Mouse (Mus musculus) layer of hippocampus, postnatal 14 days (tissue): ENCODE measurements around the gene Uspl1. TPM values are rescaled to one million over a fixed set of nuclear protein-coding genes. Genes with fewer than 3 reads are reported as not detected.

Experiments used
- DNase-seq, 2 experiments: peaks; one replicate each; pipeline ENCODE4 v3.0.0; 2021 to 2022; ENCODE audit warnings: low spot score in 2 of 2, mixed read lengths in 1 of 2
- microRNA-seq, 2 experiments: library from miRNA; unstranded; fragments of <30 nt; microRNA quantifications; one replicate each; pipeline ENCODE4 v1.2.0; 2021
- total RNA-seq, 2 experiments: library from RNA; stranded (reverse); gene quantifications; 2 replicates each; pipeline ENCODE4 v1.2.3; 2021

Gene Uspl1
- total RNA-seq, 2 experiments from 2014 or later = 34.5 to 39.9 TPM

DNA sequence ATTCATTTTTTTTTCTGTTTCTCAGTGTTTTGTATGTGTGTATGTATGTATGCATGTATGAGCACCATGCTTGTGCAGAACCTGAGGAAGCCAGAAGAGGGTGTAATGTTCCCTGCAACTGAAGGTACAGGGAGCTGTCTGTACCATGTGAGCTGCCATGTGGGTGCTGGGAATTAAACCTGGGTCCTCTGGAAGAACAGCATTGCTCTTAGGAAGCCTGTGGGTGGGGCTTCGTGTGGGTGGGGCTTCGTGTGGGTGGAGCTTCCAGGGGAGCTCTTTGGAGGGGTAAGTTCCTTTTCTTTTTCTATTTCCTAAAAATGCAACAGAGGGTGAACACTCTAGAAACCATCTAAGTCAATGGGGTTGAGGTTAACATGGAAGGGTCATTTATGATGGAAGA is 69.3 kb downstream of the Uspl1 start:
- no peak for DNase-seq

DNA sequence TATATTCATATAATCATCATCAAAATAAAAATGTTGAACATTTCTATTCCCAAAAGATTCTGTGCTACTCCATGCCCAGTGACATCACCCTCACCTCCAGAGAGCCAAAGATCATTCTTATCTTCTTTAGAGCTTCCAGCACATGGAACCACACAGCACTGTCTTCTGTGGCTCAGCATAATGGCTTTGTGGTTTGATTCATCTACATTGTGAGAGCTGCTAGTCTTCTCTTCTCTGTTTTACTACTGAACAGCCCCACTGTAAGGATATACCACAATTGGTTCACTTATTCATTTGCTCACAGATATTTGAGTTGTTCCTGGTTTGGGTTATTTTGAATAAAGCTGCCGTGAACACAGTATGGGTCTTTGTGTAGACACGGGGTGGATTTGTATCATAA is 71.4 kb downstream of the Uspl1 start:
- DNase-seq = no peak

DNA sequence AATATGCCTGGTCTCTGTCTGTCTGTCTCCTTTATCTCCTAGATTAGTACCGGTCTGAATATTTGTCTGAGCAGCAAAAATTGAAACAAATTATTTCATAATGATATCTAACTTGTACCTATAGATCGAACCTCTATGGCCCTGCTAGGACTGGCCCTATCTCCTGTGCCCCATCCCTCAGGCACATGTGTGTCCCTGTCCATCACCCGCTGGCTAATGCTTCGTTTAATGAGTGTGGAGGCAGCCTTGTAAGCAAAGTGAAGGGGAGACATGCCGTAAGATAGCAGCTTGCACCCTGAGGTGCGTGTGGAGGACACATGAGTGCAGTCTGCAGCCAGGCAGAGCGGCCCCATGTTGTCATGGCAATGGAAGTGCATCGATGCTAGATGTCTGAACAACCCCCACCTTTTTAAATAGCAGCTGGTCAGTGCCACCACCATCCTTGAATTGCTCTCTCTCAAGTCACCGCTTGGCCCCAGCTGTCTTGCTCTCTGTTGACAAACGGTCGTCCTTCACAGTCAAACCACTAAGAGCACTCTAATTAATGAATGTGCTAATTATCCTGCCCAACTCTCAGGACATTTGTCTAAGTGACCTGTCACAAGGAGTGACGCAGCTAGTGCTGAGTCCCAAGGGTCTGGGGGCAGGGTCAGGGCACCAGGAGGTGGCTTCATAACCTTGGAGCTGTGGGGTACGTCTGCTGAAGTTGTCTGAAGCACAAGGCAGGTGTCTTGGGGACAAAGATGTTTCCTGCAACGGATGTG is 73.5 kb downstream of the Uspl1 start:
- no peak for DNase-seq

DNA sequence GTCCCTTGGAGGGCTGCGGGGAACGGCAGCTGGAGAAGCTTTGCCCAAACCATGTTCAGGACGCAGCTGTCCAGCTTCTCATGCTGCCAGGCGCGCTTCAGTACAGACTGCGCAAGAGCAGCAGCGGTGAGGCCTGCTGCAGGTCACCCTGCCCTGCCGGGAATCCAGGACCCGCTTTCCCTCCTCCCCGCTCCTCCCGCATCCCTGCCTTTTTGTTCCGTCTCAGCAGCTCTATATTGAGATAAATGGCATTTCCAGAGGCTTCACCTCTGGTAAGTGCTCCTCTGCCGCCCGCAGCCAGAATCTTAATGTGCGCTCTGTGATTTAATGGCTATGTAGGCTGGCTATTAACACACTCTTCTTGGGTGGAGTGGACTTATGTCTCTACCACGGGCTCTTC is 74.9 kb downstream of the Uspl1 start:
- no peak for DNase-seq

DNA sequence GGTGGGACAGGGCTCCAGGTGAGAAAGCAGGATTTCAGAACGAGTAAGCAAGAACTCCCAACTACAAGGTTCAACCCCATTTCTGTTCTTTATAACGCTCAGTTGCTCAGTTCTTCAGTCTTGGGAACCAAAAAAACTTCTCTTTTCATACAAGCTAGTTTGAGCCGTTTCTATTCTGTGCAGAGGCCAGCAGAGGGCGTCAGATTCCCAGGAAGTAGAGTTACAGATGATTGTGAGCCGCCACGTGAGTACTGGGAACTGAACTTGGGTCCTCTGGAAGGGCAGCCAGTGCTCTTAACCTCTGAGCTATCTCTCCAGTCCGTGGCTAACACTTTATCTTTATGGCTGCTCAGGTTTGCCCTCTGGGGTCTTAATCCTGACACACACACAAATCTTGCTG is 77.3 kb downstream of the Uspl1 start:
- DNase-seq = no peak

DNA sequence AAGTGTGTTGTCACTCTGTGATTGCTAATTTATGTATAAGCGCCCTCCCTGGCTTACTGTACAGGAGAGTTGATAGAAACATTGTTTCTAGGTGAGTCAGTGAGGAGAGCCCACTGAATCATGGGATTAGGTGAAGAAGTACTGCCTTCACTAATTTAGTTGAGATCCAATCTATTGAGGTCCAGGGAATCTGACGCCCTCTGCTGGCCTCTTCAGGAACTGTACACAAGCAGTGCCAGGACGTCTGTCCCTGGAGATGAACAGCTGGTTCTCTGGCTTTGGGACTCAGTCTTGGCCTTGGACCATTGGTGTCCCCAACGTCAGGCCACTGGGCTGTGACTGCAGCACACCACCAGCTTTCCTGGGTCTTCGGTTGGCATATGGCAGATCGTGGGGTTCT is 77.7 kb downstream of the Uspl1 start:
- no peak for DNase-seq

DNA sequence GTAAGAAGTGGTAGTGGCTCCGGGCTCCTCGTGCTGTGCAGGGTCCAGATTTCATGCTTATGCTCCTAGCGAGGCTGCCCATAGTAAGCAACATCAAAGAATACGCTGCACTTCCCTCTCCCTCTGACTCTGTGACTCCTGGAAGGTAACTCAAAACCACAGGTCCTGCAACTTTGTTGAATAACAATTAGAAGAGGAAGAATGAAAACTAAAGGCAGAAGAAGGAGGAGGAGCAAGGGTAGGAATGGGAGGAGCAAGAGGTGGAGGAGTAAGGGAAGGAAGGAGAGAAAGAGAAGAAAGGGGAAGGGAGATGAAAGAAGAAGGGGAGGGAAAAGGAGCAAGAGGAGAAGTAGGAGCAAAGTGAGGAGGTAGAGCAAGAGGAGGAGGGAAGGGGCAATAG is 80.3 kb downstream of the Uspl1 start, which contains the start of gene Alox5ap:
TSS of gene Alox5ap (plus strand) at position 363 of the 400 bp plus-strand sequence.
- DNase-seq = no peak

DNA sequence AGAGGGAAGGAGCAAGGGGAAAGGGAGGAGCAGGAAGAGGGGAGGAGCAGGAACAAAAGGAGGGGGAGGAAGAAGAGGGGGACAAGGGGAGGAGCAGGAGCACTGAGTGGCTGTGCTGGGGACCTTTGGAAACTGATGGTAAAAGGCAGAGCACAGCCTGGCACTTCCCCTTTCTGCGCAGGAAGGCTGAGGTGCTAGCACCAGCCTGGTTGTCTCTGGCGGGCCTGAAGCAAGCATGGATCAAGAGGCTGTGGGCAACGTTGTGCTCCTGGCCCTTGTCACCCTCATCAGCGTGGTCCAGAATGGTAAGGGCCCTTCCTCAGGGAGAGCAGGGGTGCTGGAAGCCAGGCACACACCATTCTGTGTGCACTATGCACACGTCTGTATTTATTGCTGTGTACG is 80.7 kb downstream of the Uspl1 start:
- no peak for DNase-seq

Small RNA genes within 50 kb of the gene (microRNA-seq; reads per million reads assigned to microRNA genes)
- gene Gm24105 = 0 to 0.68 reads per million in 2 experiments

Other genes with a start within 250 kb of the Uspl1 start
- gene Gm42791, start 189.2 kb upstream of the Uspl1 start, total RNA-seq = 10 to 100 TPM; 15.2 to 18.0 TPM
- 100 to 1,000 TPM; 165 to 178 TPM for gene Hmgb1, start 139 bp downstream of the Uspl1 start, total RNA-seq
- 1 to 10 TPM; 7.6 to 7.9 TPM for gene Alox5ap, start 80.4 kb downstream of the Uspl1 start, total RNA-seq
- gene Medag, start 227.4 kb downstream of the Uspl1 start, total RNA-seq = 1 to 10 TPM; 1.6 to 1.7 TPM